Mouse (Mus musculus) stomach, embryonic 15.5 days (tissue): ENCODE measurements around the gene Hist1h2af. TPM values are rescaled to one million over a fixed set of nuclear protein-coding genes. Genes with fewer than 3 reads are reported as not detected.
"Not testable (repeated sequence)": the region's sequence is repeated elsewhere in the genome, so short reads cannot be mapped to it uniquely, and the experiment has no call there.

Experiments used
- ATAC-seq: fragments of 200-750 bp; cut with Nextera tagmentation; 2 replicates; pipeline ENCODE4 v1.8.0; 2017; ENCODE audit warnings: low read depth, moderate number of reproducible peaks, moderate TSS enrichment; ENCODE audit not compliant: insufficient read depth, low FRiP score
- H3K27ac ChIP-seq: fragments of 300-500 bp; sonication (generic); 2 replicates; pipeline ENCODE4 v1.5.1; 2015; ENCODE audit warnings: mild to moderate bottlenecking, inconsistent platforms
- H3K27me3 ChIP-seq: fragments of 300-500 bp; sonication (generic); replicated peaks from 2 replicates; pipeline ENCODE4 v1.6.1; 2015; ENCODE audit warnings: inconsistent platforms
- H3K36me3 ChIP-seq: fragments of 300-500 bp; sonication (generic); 2 replicates; pipeline ENCODE4 v1.6.1; 2015; ENCODE audit warnings: inconsistent platforms
- H3K4me1 ChIP-seq: fragments of 300-500 bp; sonication (generic); 2 replicates; pipeline ENCODE4 v1.6.1; 2015; ENCODE audit warnings: inconsistent platforms
- H3K4me2 ChIP-seq: fragments of 300-500 bp; sonication (generic); 2 replicates; pipeline ENCODE4 v1.6.1; 2015; ENCODE audit warnings: mild to moderate bottlenecking, inconsistent platforms
- H3K4me3 ChIP-seq: fragments of 300-500 bp; sonication (generic); replicated peaks from 2 replicates; pipeline ENCODE4 v1.5.1; 2015; ENCODE audit warnings: inconsistent platforms
- H3K9ac ChIP-seq: fragments of 300-500 bp; sonication (generic); 2 replicates; pipeline ENCODE4 v1.6.1; 2015; ENCODE audit warnings: inconsistent platforms
- H3K9me3 ChIP-seq: fragments of 300-500 bp; sonication (generic); 2 replicates; pipeline ENCODE4 v1.6.1; 2016; ENCODE audit warnings: inconsistent platforms
- WGBS: fragments of 180-500 bp; shearing (Covaris S2); methylation state at CpG from one replicate; pipeline ENCODE4 v1.1.7; 2015; 5-methylcytosine and 5-hydroxymethylcytosine counted together
- polyA plus RNA-seq: library from polyadenylated mRNA; unstranded; fragments of >200 nt; fragmentation: Nextera tagmentation; extraction: Ambion mirVana; gene quantifications from 2 replicates; pipeline ENCODE4 v1.2.1, GENCODE M21; 2015

The Hist1h2af gene
- polyA plus RNA-seq, 1 experiment from 2014 or later = 13.0 TPM

DNA sequence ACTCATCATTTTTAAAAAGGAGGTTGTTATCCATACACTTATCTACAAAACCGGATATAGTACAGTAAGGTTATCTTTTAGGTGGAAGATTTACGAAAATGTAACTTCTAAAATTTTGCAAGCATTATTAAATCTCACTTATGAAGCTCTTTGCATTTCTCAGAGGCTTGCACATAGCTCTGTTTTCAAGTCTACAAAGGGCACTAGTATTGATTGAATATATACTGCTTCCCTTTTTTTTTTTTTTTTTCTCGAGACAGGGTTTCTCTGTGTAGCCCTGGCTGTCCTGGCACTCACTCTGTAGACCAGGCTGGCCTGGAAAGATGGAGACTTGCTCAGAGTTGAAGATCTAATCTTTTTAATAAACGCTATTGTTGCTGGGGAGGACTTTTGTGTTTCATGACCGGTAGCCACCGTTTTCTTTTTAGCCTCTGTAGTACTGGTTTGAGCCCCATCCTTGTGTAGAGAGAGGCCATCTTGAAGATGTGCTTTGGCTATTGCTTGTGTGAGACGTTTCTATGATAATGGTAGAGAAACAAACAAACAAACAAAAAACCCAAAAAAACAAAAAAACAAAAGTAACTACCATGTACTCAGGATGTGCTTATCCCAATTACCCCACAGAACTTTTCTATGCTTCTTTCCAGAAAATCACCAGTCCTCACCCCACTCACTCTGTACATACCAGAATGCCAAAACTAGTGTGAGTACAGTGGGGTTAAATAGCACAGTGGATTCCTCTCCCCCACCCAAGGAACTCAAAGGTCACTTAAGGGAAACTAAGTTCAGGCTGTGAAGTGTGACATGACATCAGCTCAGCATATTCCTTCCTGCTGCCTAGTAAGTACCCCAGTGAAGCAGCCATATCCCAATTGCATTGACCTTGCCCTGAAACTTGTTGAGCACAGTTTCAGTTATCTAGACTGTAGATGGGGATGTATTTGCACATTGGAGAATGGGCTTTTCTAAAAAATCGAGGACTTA, 18.5 kb downstream of the Hist1h2af start:
- peak overlapping the region; percentile 48 for H3K4me3 ChIP-seq
- H3K9ac ChIP-seq = no peak overlapping the region
- H3K27ac ChIP-seq = peak overlapping the region; percentile 93
- WGBS = 44% methylated on average over 8 of the region's 8 CpGs
- no peaks in the 10 kb centered on the region for H3K27me3 ChIP-seq
- ATAC-seq = no peak
- no peaks in the 10 kb centered on the region for H3K9me3 ChIP-seq
- no peaks in the 10 kb centered on the region for H3K36me3 ChIP-seq
- peak overlapping the region; percentile 42 for H3K4me2 ChIP-seq
- peaks cover 12% of the 10 kb centered on the region for H3K4me1 ChIP-seq

DNA sequence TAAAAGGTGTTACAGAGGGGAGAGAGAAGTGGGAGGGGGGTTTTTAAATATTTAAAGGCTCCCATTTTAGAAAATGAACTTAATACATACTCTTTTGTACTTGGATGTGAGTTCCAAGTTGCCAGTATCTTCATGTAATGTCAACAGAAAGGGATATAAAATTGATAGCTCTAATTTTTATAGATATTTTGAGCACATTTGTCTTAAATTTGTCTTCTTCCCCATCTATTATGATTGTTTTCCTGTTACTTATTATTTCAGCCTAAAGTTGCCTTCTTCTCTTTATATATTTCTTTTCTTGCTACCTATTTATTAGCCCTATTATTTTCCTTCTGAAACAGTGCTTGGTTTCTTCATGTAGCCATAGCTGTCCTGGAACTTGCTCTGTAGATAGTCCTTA, 19.3 kb downstream of the Hist1h2af start, which contains the start of gene Hist1h1d:
Gene Hist1h1d, plus strand, starts transcription at position 301 of the 400 bp plus-strand sequence.
- H3K9ac ChIP-seq = no peak within 1 kb of the TSS
- H3K36me3 ChIP-seq = no peaks in the 10 kb centered on the region
- no peaks in the 10 kb centered on the region for H3K27me3 ChIP-seq
- peaks cover 12% of the 10 kb centered on the region for H3K4me1 ChIP-seq
- ATAC-seq = no peak
- peak within 1 kb of the TSS; percentile 42 for H3K4me2 ChIP-seq
- H3K27ac ChIP-seq = peak within 1 kb of the TSS; percentile 98
- H3K4me3 ChIP-seq = no peak within 1 kb of the TSS
- no peaks in the 10 kb centered on the region for H3K9me3 ChIP-seq

DNA sequence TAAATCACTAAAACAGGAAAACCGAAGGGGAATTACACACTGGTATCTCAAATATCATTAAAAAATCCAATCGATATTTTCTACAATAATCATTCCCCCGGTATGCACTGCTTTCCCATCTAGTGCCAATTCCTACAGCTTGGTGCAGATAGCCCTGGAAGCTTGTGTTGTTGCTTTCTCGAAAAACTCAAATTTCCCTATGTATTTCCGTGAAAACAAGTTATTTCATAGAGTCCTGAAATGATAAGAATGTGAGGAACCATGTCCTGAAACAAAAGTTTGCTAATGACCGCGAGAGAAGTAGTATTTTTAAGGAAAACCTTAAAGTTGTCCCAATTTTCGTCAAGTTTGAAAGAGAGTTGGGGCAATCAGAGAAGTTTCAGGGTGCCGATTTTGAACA, 20.7 kb downstream of the Hist1h2af start:
- H3K9me3 ChIP-seq = no peaks in the 10 kb centered on the region
- peak overlapping the region; percentile 89 for H3K4me2 ChIP-seq
- no peak for ATAC-seq
- no peak overlapping the region for H3K9ac ChIP-seq
- H3K4me3 ChIP-seq = peak overlapping the region; percentile 56
- 15% methylated on average over 9 of the region's 9 CpGs for WGBS
- H3K27ac ChIP-seq = peak overlapping the region; percentile 98
- H3K36me3 ChIP-seq = no peaks in the 10 kb centered on the region
- H3K27me3 ChIP-seq = no peaks in the 10 kb centered on the region
- peaks cover 12% of the 10 kb centered on the region for H3K4me1 ChIP-seq

DNA sequence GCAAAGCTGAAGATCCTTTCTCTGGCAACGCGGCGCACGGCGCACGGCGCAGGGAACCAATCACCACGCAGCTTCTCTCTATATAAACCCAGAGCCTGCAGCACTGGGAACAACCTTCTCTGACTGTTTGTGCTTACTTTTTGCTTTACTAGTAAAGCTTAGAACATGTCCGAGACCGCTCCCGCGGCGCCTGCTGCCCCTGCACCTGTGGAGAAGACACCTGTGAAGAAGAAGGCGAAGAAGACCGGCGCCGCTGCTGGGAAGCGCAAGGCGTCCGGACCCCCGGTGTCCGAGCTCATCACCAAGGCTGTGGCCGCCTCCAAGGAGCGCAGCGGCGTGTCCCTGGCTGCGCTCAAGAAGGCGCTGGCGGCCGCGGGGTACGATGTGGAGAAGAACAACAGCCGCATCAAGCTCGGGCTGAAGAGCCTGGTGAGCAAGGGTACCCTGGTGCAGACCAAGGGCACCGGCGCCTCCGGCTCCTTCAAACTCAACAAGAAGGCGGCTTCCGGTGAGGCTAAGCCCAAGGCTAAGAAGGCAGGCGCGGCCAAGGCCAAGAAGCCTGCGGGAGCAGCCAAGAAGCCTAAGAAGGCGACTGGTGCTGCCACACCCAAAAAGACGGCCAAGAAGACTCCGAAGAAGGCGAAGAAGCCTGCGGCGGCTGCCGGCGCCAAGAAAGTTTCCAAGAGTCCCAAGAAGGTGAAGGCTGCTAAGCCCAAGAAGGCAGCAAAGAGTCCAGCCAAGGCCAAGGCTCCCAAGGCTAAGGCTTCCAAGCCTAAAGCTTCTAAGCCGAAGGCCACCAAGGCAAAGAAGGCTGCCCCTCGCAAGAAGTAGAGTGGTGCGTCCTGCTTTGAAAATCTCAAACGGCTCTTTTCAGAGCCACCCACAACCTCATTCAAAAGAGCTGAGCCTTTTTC, 21.5 kb downstream of the Hist1h2af start:
- peak overlapping the region; percentile 89 for H3K4me2 ChIP-seq
- H3K27me3 ChIP-seq = no peaks in the 10 kb centered on the region
- peak overlapping the region; percentile 98 for H3K27ac ChIP-seq
- peaks cover 12% of the 10 kb centered on the region for H3K4me1 ChIP-seq
- no peaks in the 10 kb centered on the region for H3K9me3 ChIP-seq
- peak; percentile 84 for ATAC-seq
- H3K9ac ChIP-seq = peak overlapping the region; percentile 76
- peak overlapping the region; percentile 56 for H3K4me3 ChIP-seq
- no peaks in the 10 kb centered on the region for H3K36me3 ChIP-seq
- under 1% methylated on average over 54 of the region's 54 CpGs for WGBS

DNA sequence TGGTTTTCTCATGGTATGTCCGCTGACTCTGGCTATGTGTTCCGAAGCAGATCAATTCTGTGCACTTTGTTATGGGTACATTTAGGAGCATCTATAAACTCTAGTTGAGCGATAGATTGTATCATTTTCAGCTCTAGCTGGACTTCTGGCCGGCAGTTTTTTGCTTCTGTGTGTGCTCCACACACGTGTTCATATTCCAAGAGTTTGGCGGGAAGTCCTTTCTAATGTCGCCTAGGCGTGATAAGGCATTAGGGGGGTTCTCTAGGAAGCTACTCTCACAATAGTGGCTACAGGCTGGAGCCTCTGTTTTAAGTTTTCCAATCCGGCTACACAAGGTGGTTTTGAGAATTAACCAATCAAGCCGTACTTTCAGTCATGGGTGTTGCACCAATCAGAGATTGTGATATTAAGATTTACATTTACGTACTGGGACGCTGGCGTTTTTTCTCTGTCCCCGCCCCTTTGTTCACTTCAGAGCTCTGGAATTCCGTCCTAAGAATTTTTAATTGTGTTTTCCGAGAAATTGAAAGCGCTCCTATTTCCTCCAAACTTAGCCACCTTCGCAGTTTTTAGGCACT, 22.2 kb downstream of the Hist1h2af start:
- ATAC-seq = peak; percentile 76
- Histone ChIP-seq H3K4me1 (peaks cover 7% of the 10 kb centered on the region), H3K4me2 (peak overlapping the region; percentile 89), H3K9ac (peak overlapping the region; percentile 76; the same call in 1 of the 2 replicates), H3K36me3 (no peaks in the 10 kb centered on the region), H3K4me3 (peak overlapping the region; percentile 56), H3K27ac (peak overlapping the region; percentile 98), H3K27me3 (no peaks in the 10 kb centered on the region), H3K9me3 (no peaks in the 10 kb centered on the region)
- under 1% methylated on average over 18 of the region's 18 CpGs for WGBS

DNA sequence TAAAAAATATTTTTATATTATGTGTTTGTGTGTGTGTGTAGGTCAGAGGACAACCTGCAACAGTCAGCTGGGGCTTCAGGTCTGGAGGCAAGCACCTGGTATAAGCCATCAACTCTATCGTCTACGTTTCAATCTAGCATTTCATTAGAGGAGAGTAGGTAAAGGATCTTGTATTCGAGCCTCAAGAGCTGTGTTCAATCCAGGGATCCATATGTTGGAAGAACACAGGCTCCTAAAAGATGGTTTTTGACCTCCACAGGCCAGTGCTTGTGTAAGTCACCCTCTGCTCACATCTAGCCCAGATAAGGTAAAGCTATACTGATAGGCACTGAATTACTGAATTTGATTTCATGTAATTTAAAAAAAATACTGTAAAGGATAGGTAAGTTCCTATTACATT, 23.2 kb downstream of the Hist1h2af start:
- H3K4me3 ChIP-seq = 0 out of 2 replicates have a peak overlapping the region, but pooled peaks have one; percentile 4
- no peaks in the 10 kb centered on the region for H3K27me3 ChIP-seq
- H3K9me3 ChIP-seq = no peaks in the 10 kb centered on the region
- H3K4me1 ChIP-seq = peaks cover 7% of the 10 kb centered on the region; the same call in 1 of the 2 replicates
- no peaks in the 10 kb centered on the region for H3K36me3 ChIP-seq
- ATAC-seq = no peak
- H3K9ac ChIP-seq = no peak overlapping the region
- H3K27ac ChIP-seq = peak overlapping the region; percentile 63; the same call in 1 of the 2 replicates
- peak overlapping the region; percentile 27 for H3K4me2 ChIP-seq
- 60% methylated on average over 3 of the region's 3 CpGs for WGBS

DNA sequence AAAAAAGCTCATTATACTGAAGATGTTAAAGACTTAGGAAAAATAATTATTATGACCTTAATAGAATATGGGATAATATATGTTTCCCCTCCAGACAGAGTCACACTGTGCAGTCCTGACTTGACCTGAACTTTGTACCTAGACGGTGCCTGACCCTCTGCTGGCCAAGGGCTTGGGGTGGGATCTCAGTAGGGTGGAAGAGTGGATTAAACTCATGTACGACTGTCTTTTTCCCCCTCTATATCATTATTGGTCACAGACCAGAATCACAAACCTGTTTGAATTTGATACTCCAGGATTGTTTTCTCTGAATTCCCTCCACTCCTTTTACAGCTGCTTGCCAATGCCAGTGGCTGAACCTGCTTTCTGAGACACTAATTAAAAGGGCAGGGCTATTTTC, 27.0 kb downstream of the Hist1h2af start:
- H3K9ac ChIP-seq, H3K4me2 ChIP-seq, H3K4me1 ChIP-seq, ATAC-seq, H3K27me3 ChIP-seq, H3K9me3 ChIP-seq, H3K36me3 ChIP-seq, H3K4me3 ChIP-seq: not testable (repeated sequence)
- WGBS = 15% methylated on average over 2 of the region's 2 CpGs
- H3K27ac ChIP-seq = peak overlapping the region; percentile 61; the same call in 1 of the 2 replicates

DNA sequence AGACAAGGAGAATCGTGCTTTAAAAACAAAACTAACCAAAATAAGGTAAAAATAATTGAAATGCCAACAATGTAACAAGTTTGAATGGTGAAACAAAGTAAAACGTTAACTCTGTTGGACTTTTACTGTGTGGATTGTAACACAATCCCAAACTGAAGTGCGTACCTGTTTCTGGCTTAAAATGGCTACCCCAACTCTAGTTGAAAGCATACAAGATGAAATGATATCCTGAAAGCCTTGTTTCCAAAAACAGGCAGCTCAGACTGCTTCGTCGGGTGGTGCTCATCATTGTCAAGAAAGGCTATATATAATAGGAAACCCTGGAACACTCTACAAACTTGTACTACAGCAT, 27.8 kb downstream of the Hist1h2af start:
- ATAC-seq, H3K9me3 ChIP-seq, H3K4me1 ChIP-seq, H3K36me3 ChIP-seq, H3K9ac ChIP-seq, H3K27me3 ChIP-seq: not testable (repeated sequence)
- WGBS = 0% methylated on average over 2 of the region's 5 CpGs
- Histone ChIP-seq H3K4me2 (peak overlapping the region; percentile 70), H3K4me3 (peak overlapping the region; percentile 45), H3K27ac (peak overlapping the region; percentile 98)

DNA sequence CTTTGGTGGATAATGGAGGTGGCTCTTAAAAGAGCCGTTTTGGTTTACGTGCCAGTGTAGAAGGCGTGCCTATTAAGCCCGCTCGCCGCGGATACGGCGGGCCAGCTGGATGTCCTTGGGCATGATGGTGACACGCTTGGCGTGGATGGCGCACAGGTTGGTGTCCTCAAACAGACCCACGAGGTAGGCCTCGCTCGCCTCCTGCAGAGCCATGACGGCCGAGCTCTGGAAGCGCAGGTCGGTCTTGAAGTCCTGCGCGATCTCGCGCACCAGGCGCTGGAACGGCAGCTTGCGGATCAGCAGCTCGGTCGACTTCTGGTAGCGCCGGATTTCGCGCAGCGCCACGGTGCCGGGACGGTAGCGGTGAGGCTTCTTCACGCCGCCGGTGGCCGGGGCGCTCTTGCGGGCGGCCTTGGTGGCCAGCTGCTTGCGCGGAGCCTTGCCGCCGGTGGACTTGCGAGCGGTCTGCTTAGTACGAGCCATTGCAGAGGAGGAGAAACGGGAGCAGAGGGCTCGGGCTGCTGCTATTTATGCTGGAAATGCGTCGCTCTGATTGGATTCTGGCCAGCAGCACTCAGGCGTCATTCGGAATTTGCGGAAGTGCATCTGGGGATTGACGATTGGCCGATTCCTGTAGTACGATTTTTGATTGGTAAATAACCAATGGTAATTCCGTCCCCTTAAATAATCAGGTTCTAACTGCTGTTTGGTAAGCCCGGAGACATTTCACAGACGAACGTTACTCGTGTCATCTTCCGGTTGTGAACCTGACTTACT, 28.4 kb downstream of the Hist1h2af start, which contains the start of gene Hist1h3e:
Gene Hist1h3e, minus strand, starts transcription at position 487 of the 777 bp plus-strand sequence.
- under 1% methylated on average over 62 of the region's 67 CpGs for WGBS
- Histone ChIP-seq H3K4me2 (peak within 1 kb of the TSS; percentile 70), H3K4me3 (peak within 1 kb of the TSS; percentile 45)

DNA sequence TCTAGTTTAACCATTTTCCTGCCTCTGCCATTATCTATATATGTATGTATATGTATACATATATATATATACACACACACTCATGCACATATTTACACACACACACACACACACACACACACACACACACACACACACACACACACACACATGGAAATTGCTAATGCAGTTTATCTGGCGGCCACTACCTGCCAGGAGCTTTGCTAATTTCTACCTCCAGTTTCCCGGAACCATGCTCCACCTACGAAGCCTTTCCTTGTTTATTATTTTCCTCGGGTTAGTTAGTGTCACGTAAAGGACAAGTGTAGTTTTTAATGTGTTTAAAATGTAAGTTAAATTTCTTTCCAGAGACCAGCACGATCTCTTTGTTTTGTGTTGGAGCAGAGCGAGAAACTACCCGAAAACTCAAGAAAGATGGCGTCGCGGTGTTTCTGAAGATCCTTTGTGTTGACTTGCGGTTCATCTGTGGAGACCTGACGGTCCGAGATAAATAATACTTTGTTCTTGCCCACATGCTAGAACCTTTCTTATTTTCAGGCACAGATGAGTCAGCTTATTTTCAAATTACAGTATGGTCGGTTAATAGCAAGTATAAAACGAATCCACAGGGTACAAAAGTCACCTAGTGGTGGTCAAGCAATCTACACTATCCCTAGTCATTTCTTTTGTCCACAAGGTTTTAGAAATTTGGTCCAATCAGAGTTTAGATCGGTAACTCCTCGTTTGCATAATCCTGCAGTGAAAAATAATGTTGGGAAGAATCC, 29.2 kb downstream of the Hist1h2af start:
- ATAC-seq = peak; percentile 47; the same call in 1 of the 2 replicates
- H3K27me3 ChIP-seq = no peaks in the 10 kb centered on the region
- WGBS = 2% methylated on average over 18 of the region's 18 CpGs

More for the DNA sequence above, 28.4 kb downstream of the Hist1h2af start, which contains the start of gene Hist1h3e:
- H3K4me1 ChIP-seq, H3K27me3 ChIP-seq, H3K9me3 ChIP-seq, H3K36me3 ChIP-seq: not testable (repeated sequence)
- H3K9ac ChIP-seq = 0 out of 2 replicates have a peak within 1 kb of the TSS, but pooled peaks have one; percentile 5
- H3K27ac ChIP-seq = peak within 1 kb of the TSS; percentile 98
- peak; percentile 92 for ATAC-seq

More for the DNA sequence above, 29.2 kb downstream of the Hist1h2af start:
- H3K4me2 ChIP-seq = peak overlapping the region; percentile 70
- no peaks in the 10 kb centered on the region for H3K9me3 ChIP-seq
- H3K36me3 ChIP-seq = no peaks in the 10 kb centered on the region
- H3K9ac ChIP-seq = 0 out of 2 replicates have a peak overlapping the region, but pooled peaks have one; percentile 5
- H3K4me1 ChIP-seq = no peaks in the 10 kb centered on the region
- H3K27ac ChIP-seq = peak overlapping the region; percentile 98
- H3K4me3 ChIP-seq = peak overlapping the region; percentile 45
